Mouse (Mus musculus): ENCODE results near the gene Tmem109. TPM values are rescaled to one million over a fixed set of nuclear protein-coding genes. Genes with fewer than 3 reads are reported as not detected.

The Tmem109 gene
- total RNA-seq, 4 experiments from 2014 or later, result 103 to 117 (median 104) TPM

DNA sequence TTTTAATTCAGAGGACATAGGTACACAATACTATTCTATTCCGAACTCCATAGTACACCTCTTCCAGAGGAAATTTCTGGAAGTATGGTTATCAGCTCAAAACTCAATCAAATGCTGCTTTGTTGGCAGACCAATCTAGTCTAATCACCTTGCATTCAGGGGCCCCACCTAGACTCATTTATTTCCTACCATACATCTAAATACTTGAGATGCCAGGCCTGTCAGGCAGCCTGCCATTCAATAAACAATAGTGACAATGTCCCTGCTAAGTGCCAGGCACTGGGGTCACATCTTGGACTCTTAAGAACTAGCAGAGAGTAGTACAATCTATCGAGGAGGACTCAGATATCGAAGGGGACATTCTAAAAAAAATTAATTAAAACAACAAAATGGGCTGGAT lies 10.4 kb upstream of the Tmem109 start:
- no peak for DNase-seq (ENCODE audit: low spot score)

- DNase-seq (ENCODE audit: low spot score), result no peak
Observed at GRCm38 (mm10) chr19:10880975-10881425, 801 bp downstream of the Tmem109 start.

- peak; percentile 52 for DNase-seq (ENCODE audit: low spot score)
Observed at GRCm38 (mm10) chr19:10880085-10880974, 1.5 kb downstream of the Tmem109 start.

GRCm38 (mm10) chr19:10878201-10878837 lies 3.5 kb downstream of the Tmem109 start:
- no peak for DNase-seq (ENCODE audit: low spot score)

- DNase-seq (ENCODE audit: low spot score), result no peak
Observed at GRCm38 (mm10) chr19:10871328-10871961, 10.4 kb downstream of the Tmem109 start.

- no peak for DNase-seq (ENCODE audit: low spot score)
Observed at GRCm38 (mm10) chr19:10870676-10871075, 11.1 kb downstream of the Tmem109 start.

- DNase-seq (ENCODE audit: low spot score), result no peak
Observed at GRCm38 (mm10) chr19:10869886-10870527, 11.8 kb downstream of the Tmem109 start, which contains the start of gene Tmem132a. Tmem132a (minus strand) TSS chr19:10869940.

GRCm38 (mm10) chr19:10869241-10869885 lies 12.4 kb downstream of the Tmem109 start:
- peak; percentile 75 for DNase-seq (ENCODE audit: low spot score)

DNA sequence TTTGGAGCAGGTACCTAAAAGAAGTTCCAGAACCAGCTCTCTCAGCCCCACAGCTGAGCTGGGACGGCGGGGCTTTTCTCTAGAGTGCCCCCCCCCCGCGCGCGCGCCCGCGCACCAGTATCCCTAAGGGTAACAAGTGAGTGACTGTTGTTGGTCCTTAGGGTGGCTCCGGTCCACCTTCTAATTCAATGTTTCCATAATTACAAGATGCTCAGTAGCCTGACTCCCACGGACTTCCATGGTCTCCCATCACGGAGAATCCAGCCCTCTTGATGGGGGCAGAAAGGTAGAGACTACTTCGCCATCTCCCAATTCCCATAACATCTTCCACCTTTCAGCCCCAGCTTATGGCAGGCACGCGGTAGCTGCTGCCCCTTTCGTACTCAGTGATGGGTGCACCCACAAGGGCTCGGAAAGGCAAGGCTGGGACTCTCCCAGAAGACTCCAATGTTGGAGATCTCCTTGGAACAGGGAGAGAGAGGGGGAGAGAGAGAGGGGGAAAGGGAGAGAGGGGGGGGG lies 13.1 kb downstream of the Tmem109 start:
- DNase-seq (ENCODE audit: low spot score), result no peak

- DNase-seq (ENCODE audit: low spot score), result no peak
Observed at GRCm38 (mm10) chr19:10867946-10868622, 13.7 kb downstream of the Tmem109 start.

- DNase-seq (ENCODE audit: low spot score), result no peak
Observed at GRCm38 (mm10) chr19:10866351-10866750, 15.4 kb downstream of the Tmem109 start.

DNA sequence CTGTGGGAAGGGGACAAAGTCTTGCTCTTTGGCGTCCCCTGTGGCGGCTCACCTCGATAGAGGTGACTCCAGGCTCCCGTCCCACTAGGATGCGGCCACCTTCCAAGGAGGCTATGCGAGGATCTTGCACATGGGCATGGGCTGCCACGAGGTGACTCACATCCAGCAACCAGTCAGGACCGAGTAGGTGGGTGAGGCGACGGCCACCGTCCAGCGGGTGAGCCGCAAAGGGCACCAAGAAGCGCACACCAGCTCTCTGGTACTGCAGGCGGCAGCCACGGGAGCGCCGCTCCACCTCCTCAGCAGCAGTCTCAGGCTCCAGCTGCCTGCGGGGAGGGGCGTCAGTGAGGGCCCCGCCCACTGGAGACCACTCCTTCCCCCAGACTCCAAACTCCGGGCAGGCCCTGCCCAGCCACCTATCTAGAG lies 21.7 kb downstream of the Tmem109 start:
- DNase-seq (ENCODE audit: low spot score), result no peak

- DNase-seq (ENCODE audit: low spot score), result no peak
Observed at GRCm38 (mm10) chr19:10856520-10856919, 25.3 kb downstream of the Tmem109 start.

DNA sequence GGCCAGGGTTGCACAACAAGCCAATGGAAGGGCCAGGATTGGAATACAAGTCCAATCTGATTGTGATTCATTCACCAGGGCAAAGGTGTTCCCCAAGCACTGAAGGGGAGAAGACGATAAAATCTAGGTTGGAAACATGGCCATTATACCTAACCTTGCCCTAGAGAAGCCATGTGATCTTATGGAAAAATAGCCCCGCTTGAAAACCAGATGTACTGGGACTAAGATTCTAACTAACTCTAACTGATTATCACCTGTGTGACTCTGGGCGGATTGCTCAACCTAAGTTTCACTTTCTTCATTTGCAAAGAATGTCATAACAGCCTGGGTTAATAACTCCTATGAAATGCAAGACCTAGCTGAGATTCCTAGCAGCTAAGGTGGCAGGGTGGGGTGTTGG lies 26.4 kb downstream of the Tmem109 start:
- DNase-seq (ENCODE audit: low spot score), result no peak

GRCm38 (mm10) chr19:10847311-10848087 lies 34.3 kb downstream of the Tmem109 start:
- peak; percentile 39 for DNase-seq (ENCODE audit: low spot score)

DNA sequence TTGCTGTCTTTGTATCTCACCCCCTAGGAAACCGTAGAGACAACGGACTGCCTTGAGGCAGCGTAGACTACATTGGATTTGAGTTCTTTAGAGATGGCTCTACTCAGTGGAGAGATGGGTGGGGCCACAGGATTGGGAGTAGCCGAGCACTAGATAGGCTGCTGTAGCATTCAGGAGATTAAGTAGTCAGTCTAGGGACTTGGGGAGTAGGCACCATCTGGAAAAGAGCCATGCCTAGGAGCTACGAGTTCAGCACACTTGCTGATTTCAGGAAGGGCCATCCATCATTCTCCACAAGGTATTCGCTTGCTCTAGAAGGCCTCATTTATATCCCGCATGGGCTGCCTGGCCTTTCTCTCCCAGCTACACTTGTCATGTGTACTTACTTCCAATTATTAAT lies 35.7 kb downstream of the Tmem109 start:
- no peak for DNase-seq (ENCODE audit: low spot score)

GRCm38 (mm10) chr19:10845454-10845853 lies 36.3 kb downstream of the Tmem109 start:
- no peak for DNase-seq (ENCODE audit: low spot score)

GRCm38 (mm10) chr19:10844206-10844605 lies 37.6 kb downstream of the Tmem109 start:
- no peak for DNase-seq (ENCODE audit: low spot score)

DNA sequence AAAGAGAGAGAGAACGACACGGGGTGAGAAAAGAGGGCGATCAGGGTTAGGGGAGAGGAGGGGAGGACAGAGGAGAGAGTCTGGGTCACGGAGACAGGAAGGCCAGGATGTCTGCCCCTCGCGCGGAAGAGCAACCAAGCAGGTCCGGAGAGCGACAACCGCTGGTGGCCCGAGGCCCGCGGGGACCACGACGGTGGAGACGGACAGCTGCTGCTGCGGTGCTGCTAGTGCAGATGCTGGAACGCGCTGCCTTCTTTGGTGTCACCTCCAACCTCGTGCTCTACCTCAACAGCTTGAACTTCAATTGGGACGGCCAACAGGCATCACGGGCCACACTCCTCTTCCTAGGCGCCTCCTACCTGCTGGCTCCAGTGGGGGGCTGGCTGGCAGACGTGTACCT lies 38.9 kb downstream of the Tmem109 start:
- no peak for DNase-seq (ENCODE audit: low spot score)

All from heart, adult 8-10 months (tissue).